Mouse (Mus musculus) urinary bladder, postnatal 36 days (tissue): ENCODE measurements around the gene Olfr56.
"Not testable (repeated sequence)": the region's sequence is repeated elsewhere in the genome, so short reads cannot be mapped to it uniquely, and the experiment has no call there.

ENCODE experiments used
- DNase-seq, 2 experiments: peaks; one replicate each; pipeline ENCODE4 v3.0.0; 2022; ENCODE audit warnings: low spot score in 2 of 2, mixed read lengths in 1 of 2

The Olfr56 gene

GRCm38 (mm10) chr11:49051894-49052293 lies 73.2 kb downstream of the Olfr56 start:
- not testable (repeated sequence) for DNase-seq

- DNase-seq = not testable (repeated sequence)
Measured at GRCm38 (mm10) chr11:49060061-49060460, 81.4 kb downstream of the Olfr56 start.

GRCm38 (mm10) chr11:49061865-49062264 lies 83.2 kb downstream of the Olfr56 start:
- not testable (repeated sequence) for DNase-seq

GRCm38 (mm10) chr11:49063713-49064469 lies 85.2 kb downstream of the Olfr56 start, which contains the start of gene Tgtp2:
Tgtp2 (minus strand) TSS chr11:49064206.
- not testable (repeated sequence) for DNase-seq

GRCm38 (mm10) chr11:49068358-49068757 lies 89.7 kb downstream of the Olfr56 start:
- no peak for DNase-seq

- not testable (repeated sequence) for DNase-seq
Measured at GRCm38 (mm10) chr11:49076001-49076757, 97.5 kb downstream of the Olfr56 start, which contains the start of gene Ifi47. Ifi47 (plus strand) TSS chr11:49076587.

GRCm38 (mm10) chr11:49077012-49077411 lies 98.3 kb downstream of the Olfr56 start:
- DNase-seq = no peak

GRCm38 (mm10) chr11:49078719-49079118 lies 100.0 kb downstream of the Olfr56 start:
- DNase-seq = no peak

GRCm38 (mm10) chr11:49080636-49081035 lies 101.9 kb downstream of the Olfr56 start:
- DNase-seq = no peak

- DNase-seq = no peak
Measured at GRCm38 (mm10) chr11:49081356-49081755, 102.7 kb downstream of the Olfr56 start.

- no peak for DNase-seq
Measured at GRCm38 (mm10) chr11:49081886-49082285, 103.2 kb downstream of the Olfr56 start.

- DNase-seq = no peak
Measured at GRCm38 (mm10) chr11:49083146-49083545, 104.5 kb downstream of the Olfr56 start.

- no peak for DNase-seq
Measured at GRCm38 (mm10) chr11:49083808-49084207, 105.1 kb downstream of the Olfr56 start.

- no peak for DNase-seq
Measured at GRCm38 (mm10) chr11:49084385-49084784, 105.7 kb downstream of the Olfr56 start.

- no peak for DNase-seq
Measured at GRCm38 (mm10) chr11:49084875-49085274, 106.2 kb downstream of the Olfr56 start.

- no peak for DNase-seq
Measured at GRCm38 (mm10) chr11:49086858-49087361, 108.2 kb downstream of the Olfr56 start.

GRCm38 (mm10) chr11:49087830-49088616 lies 109.3 kb downstream of the Olfr56 start:
- DNase-seq = no peak

GRCm38 (mm10) chr11:49088990-49089652 lies 110.4 kb downstream of the Olfr56 start:
- DNase-seq = no peak

GRCm38 (mm10) chr11:49089735-49090507 lies 111.2 kb downstream of the Olfr56 start:
- DNase-seq = no peak

GRCm38 (mm10) chr11:49090551-49090950 lies 111.9 kb downstream of the Olfr56 start:
- no peak for DNase-seq
